Mouse (Mus musculus) ES-Bruce4 (cell line): ENCODE measurements around the gene Cd247.

ENCODE experiments used
- EP300 ChIP-seq: IDR thresholded peaks from 2 replicates; pipeline ENCODE4 v1.6.1; 2011; ENCODE audit warnings: low read depth, low read length; ENCODE audit not compliant: insufficient read depth
- POLR2A ChIP-seq: IDR thresholded peaks from one replicate; pipeline ENCODE4 v1.8.1; 2011; ENCODE audit warnings: low read length; ENCODE audit not compliant: insufficient read depth

GRCm38 (mm10) chr1:165771998-165772397 is 16.5 kb upstream of the Cd247 start:
- TF ChIP-seq EP300, result peak; percentile 61; the same call in 1 of the 2 replicates
- TF ChIP-seq POLR2A, result no peak
